Mouse (Mus musculus): ENCODE measurements around the gene Zbtb20.

The Zbtb20 gene

GRCm38 (mm10) chr16:43616348-43616747 is 740.7 kb downstream of the Zbtb20 start:
- DNase-seq (ENCODE audit: low spot score), result no peak

- no peak for DNase-seq (ENCODE audit: low spot score)
Measured at GRCm38 (mm10) chr16:43617346-43617745, 741.7 kb downstream of the Zbtb20 start.

GRCm38 (mm10) chr16:43618286-43618685 is 742.6 kb downstream of the Zbtb20 start:
- no peak for DNase-seq (ENCODE audit: low spot score)

DNA sequence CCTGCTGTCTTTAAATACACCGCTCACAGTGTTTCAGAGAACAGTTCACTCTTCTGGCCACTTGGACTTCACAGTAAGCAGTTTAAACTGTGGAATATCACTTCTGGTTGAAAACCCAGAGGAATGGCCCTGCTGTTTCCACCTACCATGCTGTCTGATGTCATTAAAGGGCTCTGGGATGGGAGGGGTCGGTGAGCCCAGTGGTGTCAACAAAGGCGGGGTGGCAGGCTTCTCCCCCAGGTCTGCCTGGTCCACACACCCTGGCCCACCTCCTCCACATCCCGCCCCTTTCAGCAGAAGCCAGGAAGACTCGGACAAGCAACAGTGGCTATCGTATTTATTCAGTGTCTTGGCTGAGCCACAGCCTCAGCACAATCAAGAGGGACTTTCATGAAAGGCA is 743.6 kb downstream of the Zbtb20 start:
- no peak for DNase-seq (ENCODE audit: low spot score)

DNA sequence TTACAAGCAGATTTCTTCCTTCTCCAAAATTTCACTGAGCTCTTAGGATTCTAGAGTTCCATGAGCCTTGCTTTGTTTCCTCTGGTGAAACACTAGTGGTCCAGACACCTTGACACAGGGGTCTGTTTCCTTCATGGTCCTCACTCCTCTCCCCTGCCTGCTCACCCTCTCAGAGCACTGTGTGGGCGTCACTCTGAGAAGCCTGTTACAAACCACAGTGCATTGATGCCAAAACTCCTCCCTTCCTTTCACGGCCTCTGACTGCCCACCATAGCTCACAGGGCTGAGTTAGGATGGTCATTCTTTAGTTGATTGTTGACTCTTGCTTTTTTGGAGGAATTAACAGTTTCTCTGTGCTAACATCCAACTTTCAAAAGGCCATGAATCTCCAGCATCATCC is 744.7 kb downstream of the Zbtb20 start:
- no peak for DNase-seq (ENCODE audit: low spot score)

- DNase-seq (ENCODE audit: low spot score), result no peak
Measured at GRCm38 (mm10) chr16:43623315-43624000, 747.8 kb downstream of the Zbtb20 start.

DNA sequence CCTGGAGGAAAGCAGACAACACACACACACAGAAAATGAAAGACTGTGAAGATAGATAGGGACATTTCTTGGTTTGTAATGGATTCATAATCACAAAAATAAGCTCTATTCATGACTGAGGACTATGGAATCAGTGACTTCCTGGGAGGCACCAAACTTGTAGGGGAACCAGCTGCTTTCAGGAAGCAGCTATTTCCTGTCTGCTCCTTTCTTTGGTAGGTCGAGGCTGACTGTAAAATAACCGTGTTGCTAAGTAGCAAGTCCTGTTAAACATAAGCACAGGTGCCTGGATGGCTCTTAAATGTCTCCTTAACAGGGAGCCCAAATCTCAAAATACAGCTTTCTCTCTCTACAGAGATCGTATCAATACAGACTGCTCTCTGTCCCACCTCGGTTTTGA is 749.2 kb downstream of the Zbtb20 start:
- DNase-seq (ENCODE audit: low spot score), result no peak

GRCm38 (mm10) chr16:43625289-43625688 is 749.6 kb downstream of the Zbtb20 start:
- DNase-seq (ENCODE audit: low spot score), result no peak

DNA sequence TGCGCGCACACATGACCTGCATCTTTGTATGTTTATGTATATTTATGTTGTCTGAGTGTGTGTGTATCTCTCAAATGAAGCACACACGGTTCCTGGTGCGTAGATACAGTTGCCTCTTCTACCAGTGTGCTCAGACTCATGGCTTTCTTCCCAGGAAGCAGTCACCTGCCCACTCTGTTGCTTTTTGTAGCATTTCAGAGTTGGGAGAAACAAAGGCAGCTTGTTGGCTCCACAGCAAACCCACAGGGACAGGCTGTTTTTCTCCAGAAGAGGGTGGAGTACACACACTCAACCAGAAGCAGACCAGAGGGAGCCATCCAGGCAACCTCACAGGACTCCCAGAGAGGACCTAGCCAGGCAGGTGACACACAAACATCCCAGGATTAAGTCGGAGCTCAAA is 750.3 kb downstream of the Zbtb20 start:
- no peak for DNase-seq (ENCODE audit: low spot score)

- no peak for DNase-seq (ENCODE audit: low spot score)
Measured at GRCm38 (mm10) chr16:43628662-43629061, 753.0 kb downstream of the Zbtb20 start.

- no peak for DNase-seq (ENCODE audit: low spot score)
Measured at GRCm38 (mm10) chr16:43631758-43632157, 756.1 kb downstream of the Zbtb20 start.

- no peak for DNase-seq (ENCODE audit: low spot score)
Measured at GRCm38 (mm10) chr16:43634037-43634436, 758.4 kb downstream of the Zbtb20 start.

- DNase-seq (ENCODE audit: low spot score), result no peak
Measured at GRCm38 (mm10) chr16:43637241-43637640, 761.6 kb downstream of the Zbtb20 start.

DNA sequence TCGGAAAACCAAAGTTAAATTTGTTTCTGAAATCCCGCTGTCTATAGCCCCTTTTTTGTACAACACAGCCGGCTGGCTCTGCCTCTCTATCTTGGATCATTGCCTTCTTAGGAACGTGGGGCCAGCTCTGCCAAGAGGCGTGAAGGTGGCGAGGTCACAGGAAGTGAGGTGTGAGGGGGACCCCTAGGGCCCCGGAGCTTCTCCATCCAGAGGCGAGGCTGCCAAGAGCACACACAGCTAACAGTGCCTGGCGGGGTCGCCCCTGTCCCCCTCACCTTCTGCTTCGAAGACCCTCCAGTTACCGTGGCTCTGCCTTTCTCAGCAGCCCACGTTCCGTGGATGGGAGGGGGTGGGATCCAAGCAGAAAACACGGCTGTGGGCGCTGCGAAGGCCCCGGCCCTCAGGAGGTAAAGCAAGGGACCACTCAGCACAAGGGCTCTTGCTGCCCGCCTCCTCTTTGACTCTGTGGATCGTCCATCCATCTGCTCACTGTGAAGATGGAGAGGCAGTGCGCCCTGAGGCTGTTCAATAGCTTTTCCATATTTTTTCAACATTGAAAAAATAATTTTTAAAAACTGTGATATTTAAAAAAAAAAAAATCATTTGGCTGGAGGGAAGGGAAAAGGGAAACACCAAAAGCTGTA is 762.8 kb downstream of the Zbtb20 start:
- DNase-seq (ENCODE audit: low spot score), result no peak

GRCm38 (mm10) chr16:43641230-43641629 is 765.5 kb downstream of the Zbtb20 start:
- DNase-seq (ENCODE audit: low spot score), result no peak

- DNase-seq (ENCODE audit: low spot score), result no peak
Measured at GRCm38 (mm10) chr16:43645879-43646278, 770.2 kb downstream of the Zbtb20 start.

DNA sequence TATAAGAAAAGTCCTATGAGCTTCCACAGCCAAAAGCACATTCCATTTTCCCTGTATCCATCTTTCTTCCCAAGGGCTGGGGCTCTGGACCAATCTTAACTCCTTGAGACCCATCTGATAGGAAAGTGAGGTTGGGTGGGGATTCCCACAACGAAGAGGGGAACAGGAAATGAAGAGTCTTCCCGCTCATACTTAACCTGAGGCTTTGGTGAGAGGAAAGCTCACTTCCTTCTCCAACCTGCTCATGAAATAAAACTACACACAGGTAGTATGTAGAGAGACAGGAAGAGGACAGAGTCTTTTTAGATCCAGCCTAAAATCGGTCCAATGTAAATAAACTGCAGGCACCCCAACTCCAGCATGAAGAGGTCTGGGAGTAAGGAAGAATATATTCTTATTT is 771.3 kb downstream of the Zbtb20 start:
- DNase-seq (ENCODE audit: low spot score), result no peak

- DNase-seq (ENCODE audit: low spot score), result no peak
Measured at GRCm38 (mm10) chr16:43647641-43648040, 772.0 kb downstream of the Zbtb20 start.

DNA sequence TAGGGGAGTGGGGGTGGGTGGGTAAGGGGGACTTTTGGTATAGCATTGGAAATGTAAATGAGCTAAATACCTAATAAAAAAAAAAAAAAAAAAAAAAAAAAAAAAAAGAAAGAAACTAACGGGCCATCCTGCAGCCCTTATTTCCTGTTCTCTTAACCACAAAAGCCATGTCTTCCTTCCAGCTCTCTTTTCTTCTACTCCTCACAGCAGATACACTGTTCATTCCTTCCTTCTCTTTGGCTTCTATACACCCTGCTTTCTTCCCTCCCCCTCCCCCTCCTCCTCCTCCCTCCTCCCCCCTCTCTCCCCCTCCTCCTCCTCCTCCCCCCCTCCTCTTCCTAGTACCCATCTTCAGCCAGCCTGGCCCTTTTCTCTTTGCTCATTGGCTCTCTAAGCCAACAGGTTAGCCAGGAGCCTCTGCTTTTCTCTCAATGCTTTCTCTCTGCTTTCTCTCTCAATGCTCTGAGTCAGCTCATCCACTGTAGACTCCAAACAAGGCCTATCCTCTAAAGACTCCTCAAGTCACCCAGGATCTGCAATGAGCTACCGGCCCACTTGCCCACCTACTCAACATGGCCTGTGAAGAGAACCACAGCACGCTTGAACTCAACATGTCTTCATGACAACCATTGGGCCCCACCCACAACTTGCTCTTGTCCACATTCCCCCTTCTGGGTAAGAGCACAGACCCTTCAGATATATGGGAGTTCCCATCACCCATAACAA is 774.8 kb downstream of the Zbtb20 start:
- no peak for DNase-seq (ENCODE audit: low spot score)

DNA sequence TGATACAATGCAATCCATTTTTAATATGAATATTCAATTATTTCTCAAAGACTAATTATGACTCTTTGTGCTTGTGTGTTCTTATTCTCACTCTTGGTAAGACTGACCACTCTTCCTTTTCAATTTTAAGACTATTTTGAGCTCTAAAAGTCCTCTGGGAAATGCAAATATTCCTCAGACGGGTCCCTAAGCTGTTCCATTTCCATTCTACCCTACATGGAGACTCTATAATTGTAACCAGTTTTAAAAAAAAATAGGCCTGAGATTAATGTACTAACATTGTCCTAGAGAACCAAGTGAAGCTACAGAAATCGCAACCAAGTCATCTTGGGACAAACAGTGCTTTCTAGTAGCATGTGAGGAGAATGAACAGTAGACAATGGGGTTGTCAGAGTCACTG is 777.6 kb downstream of the Zbtb20 start:
- DNase-seq (ENCODE audit: low spot score), result no peak

DNA sequence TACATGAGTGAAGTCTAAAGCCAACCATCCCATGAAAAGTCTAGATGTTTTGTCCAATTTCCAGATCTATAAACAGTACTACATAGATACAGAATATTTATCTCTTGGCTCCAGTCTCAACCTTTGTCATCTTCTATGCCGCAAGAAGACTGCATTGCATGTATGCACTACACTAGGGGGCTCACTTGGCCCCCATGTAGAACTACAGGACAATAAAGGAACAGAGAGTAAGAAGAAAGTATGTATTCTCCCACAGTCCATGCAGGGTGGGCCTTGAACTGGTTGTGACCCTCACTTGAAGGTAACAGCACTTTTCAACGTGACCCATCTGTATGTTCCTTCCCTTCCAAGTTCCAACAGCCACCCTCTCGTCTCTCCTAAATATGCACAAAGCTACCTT is 778.6 kb downstream of the Zbtb20 start:
- DNase-seq (ENCODE audit: low spot score), result no peak

- no peak for DNase-seq (ENCODE audit: low spot score)
Measured at GRCm38 (mm10) chr16:43655183-43655787, 779.6 kb downstream of the Zbtb20 start.

- no peak for DNase-seq (ENCODE audit: low spot score)
Measured at GRCm38 (mm10) chr16:43661576-43661975, 785.9 kb downstream of the Zbtb20 start.

Data from ovary, postnatal 10 days (tissue).